Mouse (Mus musculus) neural tube, embryonic 14.5 days (tissue): Measurements from ENCODE around the gene Srsf4. TPM values are rescaled to one million over a fixed set of nuclear protein-coding genes. Genes with fewer than 3 reads are reported as not detected.
A peak's percentile ranks its signal among the peaks of the same experiment; 100 is the strongest.

Experiments used
- ATAC-seq: fragments of 200-750 bp; cut with Nextera tagmentation; 2 replicates; pipeline ENCODE4 v1.8.0; 2017; ENCODE audit warnings: low read depth, mild to moderate bottlenecking, moderate TSS enrichment, moderate library complexity
- H3K27ac ChIP-seq: fragments of 300-500 bp; sonication (generic); 2 replicates; pipeline ENCODE4 v1.5.1; 2014; ENCODE audit warnings: low read depth, mild to moderate bottlenecking, control low read depth, low read length, moderate library complexity, mixed read lengths
- H3K27me3 ChIP-seq: fragments of 300-500 bp; sonication (generic); 2 replicates; pipeline ENCODE4 v1.6.1; 2014; ENCODE audit warnings: low read length; ENCODE audit not compliant: control insufficient read depth, insufficient read depth
- H3K36me3 ChIP-seq: fragments of 300-500 bp; sonication (generic); 2 replicates; pipeline ENCODE4 v1.6.1; 2014; ENCODE audit warnings: low read length, mixed read lengths; ENCODE audit not compliant: control insufficient read depth, insufficient read depth
- H3K4me1 ChIP-seq: fragments of 300-500 bp; sonication (generic); 2 replicates; pipeline ENCODE4 v1.6.1; 2014; ENCODE audit warnings: low read length; ENCODE audit not compliant: control insufficient read depth, insufficient read depth
- H3K4me2 ChIP-seq: fragments of 300-500 bp; sonication (generic); 2 replicates; pipeline ENCODE4 v1.6.1; 2014; ENCODE audit warnings: mild to moderate bottlenecking, low read depth, low read length, control low read depth
- H3K4me3 ChIP-seq: fragments of 300-500 bp; sonication (generic); 2 replicates; pipeline ENCODE4 v1.5.1; 2014; ENCODE audit warnings: low read depth, low read length, control low read depth, mixed read lengths
- H3K9ac ChIP-seq: fragments of 300-500 bp; sonication (generic); replicated peaks from 2 replicates; pipeline ENCODE4 v1.6.1; 2014; ENCODE audit warnings: low read depth, mild to moderate bottlenecking, control low read depth, low read length, mixed read lengths
- H3K9me3 ChIP-seq: fragments of 300-500 bp; sonication (generic); 2 replicates; pipeline ENCODE4 v1.6.1; 2016; ENCODE audit warnings: low read length; ENCODE audit not compliant: control insufficient read depth
- WGBS: fragments of 180-500 bp; shearing (Covaris S2); extraction: QIAGEN DNeasy Blood & Tissue Kit; methylation state at CpG from one replicate; pipeline ENCODE4 v1.1.7; 2014; 5-methylcytosine and 5-hydroxymethylcytosine counted together
- polyA plus RNA-seq: library from polyadenylated mRNA; unstranded; fragments of >200 nt; fragmentation: Nextera tagmentation; extraction: Ambion mirVana; gene quantifications from 2 replicates; pipeline ENCODE4 v1.2.1, GENCODE M21; 2014

Gene Srsf4
- polyA plus RNA-seq, 1 experiment from 2014 or later: 88.5 TPM

DNA sequence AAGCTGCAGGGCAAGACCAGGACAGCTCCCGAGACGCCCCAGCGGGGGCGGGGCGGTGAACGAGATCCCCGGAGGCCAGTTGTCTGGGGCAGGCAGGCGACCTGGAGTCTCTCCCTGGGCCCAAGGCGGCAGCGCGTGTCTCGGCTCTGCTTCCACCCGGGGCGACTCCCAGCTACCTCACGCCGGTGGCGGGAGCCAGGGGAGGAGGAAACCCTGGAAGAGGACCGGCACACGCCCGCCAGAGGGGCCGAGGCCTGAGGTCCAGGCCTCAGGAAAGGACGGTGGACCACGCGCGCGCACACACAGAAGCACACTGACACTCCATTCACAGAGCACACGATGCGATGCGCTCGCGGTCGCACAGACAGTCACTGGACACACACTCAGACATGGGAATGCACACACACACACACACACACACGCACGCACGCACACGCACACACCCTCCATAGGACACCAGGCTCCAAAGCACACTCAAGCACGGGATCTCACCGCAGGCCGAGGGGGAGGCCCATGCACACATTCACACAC, 37.0 kb upstream of the Srsf4 start:
- Histone ChIP-seq H3K4me3 (peak overlapping the region; percentile 56), H3K9ac (peak overlapping the region; percentile 63), H3K36me3 (no peaks in the 10 kb centered on the region), H3K4me1 (peaks cover 8% of the 10 kb centered on the region; the same call in 1 of the 2 replicates), H3K9me3 (no peaks in the 10 kb centered on the region), H3K27ac (no peak overlapping the region), H3K27me3 (peaks cover 17% of the 10 kb centered on the region), H3K4me2 (peak overlapping the region; percentile 98)
- under 1% methylated on average over 37 of the region's 39 CpGs for whole genome bisulfite sequencing
- no peak for ATAC-seq

DNA sequence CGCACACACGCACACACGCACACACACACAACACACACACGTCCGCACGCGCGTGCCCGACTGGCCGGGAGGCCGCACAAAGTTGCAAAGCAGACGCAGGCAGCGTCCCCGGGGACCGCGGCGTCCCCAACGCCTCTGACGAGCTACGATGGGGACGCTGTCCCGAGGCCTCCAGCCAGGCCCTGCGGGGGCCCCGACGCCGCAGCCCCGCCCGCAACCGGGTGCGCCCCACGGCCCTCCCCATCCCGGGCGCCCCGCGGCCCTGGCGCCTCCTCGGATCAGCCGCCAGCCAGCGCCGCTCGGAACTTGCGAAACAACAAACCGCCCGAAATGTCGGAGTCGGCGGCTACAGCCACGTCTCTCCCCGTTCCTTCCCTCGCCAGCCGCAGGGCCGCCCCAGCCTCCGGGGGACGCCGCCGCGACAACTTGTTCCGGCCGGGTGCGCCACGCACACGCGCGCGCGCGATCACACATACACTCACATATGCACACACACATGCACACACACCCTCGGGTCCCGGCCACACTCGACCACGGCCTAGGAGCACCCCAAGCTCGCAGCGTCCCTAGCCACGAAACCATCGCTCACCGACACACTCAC, 36.4 kb upstream of the Srsf4 start:
- ATAC-seq: peak; percentile 50; the same call in 1 of the 2 replicates
- Histone ChIP-seq H3K9ac (peak overlapping the region; percentile 63), H3K4me1 (peaks cover 8% of the 10 kb centered on the region; the same call in 1 of the 2 replicates), H3K4me2 (peak overlapping the region; percentile 98), H3K9me3 (no peaks in the 10 kb centered on the region), H3K27me3 (peaks cover 17% of the 10 kb centered on the region), H3K27ac (no peak overlapping the region), H3K36me3 (no peaks in the 10 kb centered on the region), H3K4me3 (peak overlapping the region; percentile 56)
- under 1% methylated on average over 76 of the region's 76 CpGs for WGBS

DNA sequence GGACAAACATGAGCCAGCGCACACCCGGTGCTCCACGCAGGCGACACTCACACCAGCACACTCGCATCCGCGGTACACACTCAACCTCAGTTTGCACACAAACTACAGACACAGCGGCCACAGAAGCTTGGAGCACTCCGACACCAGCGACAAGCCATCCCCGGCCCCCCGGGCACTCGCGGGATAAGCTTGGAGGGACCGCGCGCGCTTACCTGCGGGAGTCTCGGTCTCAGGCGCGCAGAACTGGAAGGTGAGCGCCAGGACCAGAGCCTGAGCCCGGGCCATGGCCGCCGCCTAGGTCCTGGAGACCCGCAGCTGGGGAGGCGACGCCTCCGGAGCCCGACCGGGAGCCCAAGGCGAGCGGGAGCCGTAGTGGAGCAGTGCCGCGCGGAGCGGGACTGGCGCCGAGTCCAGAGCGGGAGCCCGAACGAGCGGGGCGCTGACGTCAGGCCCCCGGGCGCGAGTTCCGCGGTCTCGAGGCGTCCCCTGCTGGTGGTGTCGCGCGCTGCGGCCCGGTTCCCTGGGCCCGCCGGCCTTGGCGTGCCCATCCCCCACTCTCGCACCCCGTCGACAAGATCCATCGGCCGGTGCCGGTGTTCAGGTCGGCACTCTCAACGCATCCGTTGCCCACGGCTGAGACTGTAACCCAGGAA, 35.4 kb upstream of the Srsf4 start, which contains the start of gene Ptpru:
Gene Ptpru (minus strand): TSS at position 417 of the 653 bp plus-strand sequence.
- peak; percentile 74; the same call in 1 of the 2 replicates for ATAC-seq
- no peak within 1 kb of the TSS for H3K27ac ChIP-seq
- peak within 1 kb of the TSS; percentile 63 for H3K9ac ChIP-seq
- H3K4me2 ChIP-seq: peak within 1 kb of the TSS; percentile 98
- under 1% methylated on average over 69 of the region's 72 CpGs for WGBS
- peak within 1 kb of the TSS; percentile 56 for H3K4me3 ChIP-seq
- peaks cover 8% of the 10 kb centered on the region; the same call in 1 of the 2 replicates for H3K4me1 ChIP-seq
- H3K27me3 ChIP-seq: peaks cover 17% of the 10 kb centered on the region
- no peaks in the 10 kb centered on the region for H3K36me3 ChIP-seq
- no peaks in the 10 kb centered on the region for H3K9me3 ChIP-seq

DNA sequence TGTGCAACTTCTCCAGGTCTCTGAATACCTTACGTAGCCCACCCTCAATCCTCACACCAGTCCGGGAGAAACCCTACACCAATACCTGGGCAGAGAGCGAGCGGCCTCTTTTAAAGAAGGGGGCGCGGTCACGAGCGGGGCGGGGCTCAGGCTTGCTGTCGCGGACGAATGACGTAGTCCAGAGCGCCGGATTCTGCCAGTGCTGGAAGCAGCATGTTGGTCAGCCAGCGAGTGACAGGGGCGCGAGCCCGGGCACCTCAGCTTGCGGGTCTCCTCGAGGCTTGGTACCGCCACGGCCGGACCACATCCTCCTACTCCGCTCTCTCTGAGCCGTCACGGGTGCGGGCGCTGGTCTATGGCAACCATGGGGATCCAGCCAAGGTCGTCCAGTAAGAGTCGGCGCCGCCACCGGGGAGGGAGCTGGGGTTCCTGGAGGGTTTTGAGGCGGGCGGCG, 30.1 kb upstream of the Srsf4 start, which contains the start of gene Mecr:
Gene Mecr (plus strand): TSS at position 181 of the 454 bp plus-strand sequence.
- ATAC-seq: peak; percentile 83
- Histone ChIP-seq H3K4me1 (peaks cover 4% of the 10 kb centered on the region; the same call in 1 of the 2 replicates), H3K27ac (no peak within 1 kb of the TSS), H3K4me2 (peak within 1 kb of the TSS; percentile 89), H3K4me3 (peak within 1 kb of the TSS; percentile 79), H3K9me3 (no peaks in the 10 kb centered on the region), H3K27me3 (no peaks in the 10 kb centered on the region), H3K36me3 (no peaks in the 10 kb centered on the region), H3K9ac (peak within 1 kb of the TSS; percentile 78)
- under 1% methylated on average over 37 of the region's 37 CpGs for WGBS

DNA sequence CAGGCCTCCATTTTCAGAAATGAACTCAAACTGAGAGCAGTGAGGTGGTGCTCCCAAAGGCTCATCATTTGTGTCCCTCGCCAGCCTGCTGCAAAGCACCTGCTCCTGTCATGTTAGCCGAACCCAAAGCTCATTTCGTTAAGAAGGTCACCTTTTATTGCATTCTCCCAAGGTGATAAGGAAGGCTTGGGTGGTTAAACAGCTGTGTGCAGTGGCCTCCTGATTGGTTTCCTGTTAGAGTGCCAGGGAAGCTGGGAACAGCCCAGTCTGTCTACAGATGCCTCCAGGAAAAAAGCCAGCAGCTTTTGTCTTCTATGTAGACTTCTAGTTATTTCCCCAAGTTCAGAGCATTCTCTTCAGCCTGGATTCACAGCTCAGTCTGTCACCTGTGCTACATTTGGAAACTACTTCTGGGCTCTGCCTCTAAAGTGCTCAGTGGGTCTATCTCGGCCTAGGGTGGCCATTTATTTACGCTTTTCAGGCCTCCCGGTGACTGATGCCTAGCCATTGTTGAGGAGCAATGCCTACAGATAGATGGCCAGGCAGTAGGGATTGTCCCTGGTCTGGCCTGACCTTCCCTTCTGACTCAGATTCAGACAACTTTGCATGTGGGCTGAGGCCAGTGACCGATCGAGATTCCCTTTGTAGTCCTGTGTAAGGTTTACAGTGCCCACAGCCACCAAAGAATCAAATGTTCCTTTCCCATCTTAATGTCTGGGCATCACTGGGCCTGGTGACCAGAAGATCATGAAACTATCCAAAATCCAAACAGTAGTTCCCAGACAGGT, 27.2 kb upstream of the Srsf4 start:
- WGBS: 89% methylated on average over 8 of the region's 8 CpGs

DNA sequence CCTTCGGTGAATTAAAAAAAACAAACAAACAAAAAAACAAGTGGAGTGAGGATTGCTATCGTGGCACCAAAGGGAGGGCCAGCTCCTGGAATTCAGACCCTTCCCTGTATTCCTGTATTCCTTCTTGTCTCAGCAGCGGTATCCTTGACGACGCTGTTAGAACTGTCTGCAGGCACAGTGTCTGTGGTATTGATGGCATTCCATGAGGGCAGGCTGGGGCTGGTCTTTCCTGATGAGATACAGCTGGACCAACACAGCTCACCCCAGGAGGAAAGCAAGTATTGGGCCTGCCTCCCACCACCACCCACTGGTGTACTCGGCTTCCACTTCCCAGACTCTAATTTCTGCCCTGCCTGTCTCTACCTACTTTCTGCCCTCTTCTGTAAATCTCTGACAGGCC, 25.3 kb upstream of the Srsf4 start:
- peaks cover 3% of the 10 kb centered on the region; the same call in 1 of the 2 replicates for H3K4me1 ChIP-seq
- H3K4me3 ChIP-seq: no peak overlapping the region
- H3K4me2 ChIP-seq: no peak overlapping the region
- no peaks in the 10 kb centered on the region for H3K9me3 ChIP-seq
- 66% methylated on average over 6 of the region's 6 CpGs for WGBS
- H3K27ac ChIP-seq: no peak overlapping the region
- H3K27me3 ChIP-seq: no peaks in the 10 kb centered on the region
- no peak overlapping the region for H3K9ac ChIP-seq
- no peak for ATAC-seq
- H3K36me3 ChIP-seq: no peaks in the 10 kb centered on the region

More for the DNA sequence above, 27.2 kb upstream of the Srsf4 start:
- no peak overlapping the region for H3K9ac ChIP-seq
- H3K27me3 ChIP-seq: no peaks in the 10 kb centered on the region
- H3K4me1 ChIP-seq: peaks cover 3% of the 10 kb centered on the region; the same call in 1 of the 2 replicates
- H3K4me2 ChIP-seq: no peak overlapping the region
- no peak overlapping the region for H3K27ac ChIP-seq
- ATAC-seq: no peak
- H3K4me3 ChIP-seq: no peak overlapping the region
- no peaks in the 10 kb centered on the region for H3K9me3 ChIP-seq
- no peaks in the 10 kb centered on the region for H3K36me3 ChIP-seq

DNA sequence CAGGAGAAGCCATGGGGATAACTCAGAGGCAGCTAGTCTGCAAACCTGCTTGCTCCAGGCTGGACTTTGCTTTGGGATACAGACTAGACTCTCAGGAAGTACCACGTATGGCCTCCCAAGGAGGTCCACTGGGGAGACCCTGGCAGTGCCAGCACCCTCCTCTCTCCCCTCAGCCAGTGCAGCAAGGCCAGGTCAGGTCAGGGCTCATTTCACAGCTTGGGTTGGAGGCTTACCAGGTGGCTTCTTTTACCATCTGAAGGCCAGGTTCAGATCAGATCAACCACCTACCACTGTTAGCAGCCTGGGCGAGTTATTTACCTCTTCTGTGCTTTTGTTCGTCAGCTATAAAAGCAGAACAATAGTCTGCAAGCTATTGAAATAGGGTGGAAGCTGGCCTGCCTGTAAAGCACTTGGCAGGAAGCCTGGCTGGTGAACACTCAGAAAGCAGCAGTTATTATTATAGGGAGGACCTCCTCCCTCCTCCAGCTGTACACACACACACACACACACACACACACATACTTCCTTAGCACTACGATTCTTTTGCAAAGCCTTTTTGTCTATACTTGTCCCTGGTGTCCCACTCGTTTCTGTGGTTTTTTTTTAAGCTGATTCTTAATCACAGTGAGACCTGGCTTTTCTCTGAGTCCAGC, 23.3 kb upstream of the Srsf4 start:
- Histone ChIP-seq H3K9me3 (no peaks in the 10 kb centered on the region), H3K4me3 (no peak overlapping the region), H3K9ac (no peak overlapping the region), H3K36me3 (no peaks in the 10 kb centered on the region), H3K27ac (peak overlapping the region; percentile 62; the same call in 1 of the 2 replicates), H3K27me3 (no peaks in the 10 kb centered on the region), H3K4me1 (no peaks in the 10 kb centered on the region), H3K4me2 (no peak overlapping the region)
- no peak for ATAC-seq
- WGBS: 3% methylated on average over 5 of the region's 5 CpGs

DNA sequence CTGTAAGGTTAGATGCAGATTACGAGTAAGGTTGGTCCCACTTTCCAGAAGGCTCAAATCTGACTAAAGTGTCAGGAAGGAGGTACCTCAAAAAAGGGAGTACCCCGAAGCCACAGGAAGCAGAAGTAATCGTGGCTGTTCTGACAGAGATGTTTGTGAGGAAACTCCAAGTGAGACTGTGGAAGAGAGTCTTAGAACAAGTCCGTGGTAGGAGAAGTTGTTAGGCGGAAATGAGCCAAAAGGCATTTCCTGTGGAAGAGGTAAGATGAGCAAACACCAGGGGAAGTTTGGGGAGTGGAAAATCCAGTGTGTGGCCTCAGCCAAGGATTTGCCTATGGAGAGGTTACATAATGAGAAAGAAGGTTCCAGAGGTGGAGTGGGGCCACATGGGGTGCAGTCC, 18.5 kb upstream of the Srsf4 start:
- no peaks in the 10 kb centered on the region for H3K36me3 ChIP-seq
- H3K27me3 ChIP-seq: no peaks in the 10 kb centered on the region
- no peaks in the 10 kb centered on the region for H3K9me3 ChIP-seq
- no peak overlapping the region for H3K27ac ChIP-seq
- no peak overlapping the region for H3K9ac ChIP-seq
- no peaks in the 10 kb centered on the region for H3K4me1 ChIP-seq
- H3K4me3 ChIP-seq: no peak overlapping the region
- no peak for ATAC-seq
- 87% methylated on average over 5 of the region's 5 CpGs for WGBS
- no peak overlapping the region for H3K4me2 ChIP-seq
